Mouse (Mus musculus) T-cell, adult 2 months (primary cell): ENCODE results near the gene A3galt2.

ENCODE experiments used
- DNase-seq: peaks from one replicate; pipeline ENCODE4 v3.0.0; 2022; ENCODE audit warnings: low spot score

The A3galt2 gene

DNA sequence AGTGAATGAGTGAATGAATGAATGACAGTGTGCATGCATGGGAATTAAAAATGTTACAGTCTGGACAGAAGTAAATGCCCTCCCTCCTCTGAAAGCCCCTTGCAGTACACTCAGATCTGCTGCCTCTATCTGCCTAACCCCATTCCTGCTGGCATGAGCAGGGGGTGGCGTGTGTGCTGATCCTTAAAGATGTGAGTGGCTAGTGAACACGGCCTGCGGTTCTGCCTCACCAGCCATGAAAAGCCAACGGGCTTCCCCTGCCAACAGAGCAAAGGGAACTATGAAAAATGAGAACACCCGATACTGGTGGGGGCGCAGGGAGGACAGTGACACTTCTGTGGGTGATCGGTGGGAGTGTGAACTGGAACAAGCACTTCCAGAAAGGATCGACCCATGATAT is 41.6 kb downstream of the A3galt2 start:
- DNase-seq, result no peak

DNA sequence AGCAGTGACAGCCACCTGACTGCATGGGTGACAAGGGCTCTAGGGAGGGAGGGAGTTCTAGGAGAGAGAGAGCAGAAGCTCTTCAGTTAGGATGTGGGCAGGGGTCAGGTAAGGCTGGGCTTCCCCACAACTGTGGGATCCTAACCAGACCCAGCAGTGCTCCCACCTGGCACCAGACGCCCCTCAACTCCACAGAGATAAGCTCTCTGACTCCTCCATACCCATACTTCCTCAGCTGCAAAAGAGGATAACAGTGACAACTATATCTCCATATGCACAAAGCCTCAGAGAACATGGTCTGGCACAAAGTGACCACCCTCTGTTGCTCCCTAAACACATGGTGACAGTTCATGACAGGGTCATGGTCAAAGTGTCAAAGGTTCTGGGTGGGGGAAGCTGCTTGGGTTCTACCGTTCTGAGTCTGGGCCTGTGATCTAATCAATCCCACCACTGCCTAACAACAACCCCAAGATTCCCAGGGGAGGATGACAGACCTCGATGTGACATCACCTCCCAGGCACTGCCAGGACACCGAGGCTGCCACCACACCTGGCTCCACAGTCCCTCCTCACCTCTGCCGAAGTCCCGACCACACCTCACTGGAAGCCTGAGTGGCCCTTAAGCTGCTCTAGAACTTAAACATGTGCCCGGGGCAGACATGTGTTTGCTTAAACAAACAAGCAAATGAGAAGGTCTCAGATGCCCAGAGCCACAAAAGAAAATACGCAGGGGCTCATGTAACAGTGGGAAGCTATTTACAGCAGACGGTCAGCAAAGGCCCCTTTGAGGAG is 46.7 kb downstream of the A3galt2 start:
- no peak for DNase-seq

DNA sequence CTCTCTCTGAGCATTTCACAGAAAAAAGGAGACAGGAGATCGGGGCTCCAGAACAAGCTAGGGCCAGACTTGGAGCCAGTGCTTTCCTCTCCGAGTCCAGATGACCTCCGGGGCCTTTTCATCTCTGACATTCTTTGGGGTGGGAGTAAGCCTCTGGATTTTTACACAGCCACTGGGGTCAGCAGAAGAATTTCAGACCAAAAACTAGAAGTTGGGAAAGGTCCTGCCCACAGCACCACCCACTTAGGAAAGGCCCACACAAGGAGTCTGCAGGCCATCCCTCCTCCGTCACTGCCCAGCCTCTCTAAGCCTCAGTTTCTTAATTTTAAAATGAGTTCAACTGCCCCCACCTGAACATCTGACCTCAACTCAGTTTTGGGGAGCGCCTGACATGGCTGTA is 48.4 kb downstream of the A3galt2 start:
- no peak for DNase-seq

DNA sequence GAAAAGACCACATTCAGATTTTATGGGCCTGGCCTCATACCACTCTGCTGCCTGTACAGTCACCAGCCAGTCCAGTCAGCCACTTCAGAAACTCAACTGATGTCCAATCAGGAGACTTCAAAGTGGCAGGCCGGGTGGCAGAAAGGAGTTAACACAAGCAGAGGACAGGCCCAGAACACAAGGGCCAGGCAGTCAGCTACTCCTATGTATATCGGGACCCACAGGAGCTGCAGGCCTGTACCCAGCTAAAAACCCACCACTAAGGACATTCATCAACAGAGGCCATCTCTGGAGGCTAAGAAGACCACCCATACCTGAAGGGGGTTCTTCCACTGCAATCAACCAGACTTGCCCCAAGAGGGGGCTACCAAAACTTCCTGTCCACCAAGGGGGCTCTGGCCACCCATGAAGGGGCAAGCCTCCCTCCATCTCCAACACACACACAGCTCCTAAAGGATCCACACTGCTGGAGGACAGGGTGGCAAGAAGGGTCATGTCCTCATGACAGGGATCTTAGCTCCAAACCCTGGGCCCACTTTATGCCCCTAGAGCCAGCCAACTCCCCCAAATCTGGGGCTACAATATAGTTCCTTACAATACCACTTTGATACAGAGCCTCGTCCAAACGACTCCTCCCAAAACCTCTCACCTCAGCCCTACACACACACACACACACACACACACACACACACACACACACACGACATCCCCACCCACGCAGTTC is 49.4 kb downstream of the A3galt2 start:
- DNase-seq, result no peak

DNA sequence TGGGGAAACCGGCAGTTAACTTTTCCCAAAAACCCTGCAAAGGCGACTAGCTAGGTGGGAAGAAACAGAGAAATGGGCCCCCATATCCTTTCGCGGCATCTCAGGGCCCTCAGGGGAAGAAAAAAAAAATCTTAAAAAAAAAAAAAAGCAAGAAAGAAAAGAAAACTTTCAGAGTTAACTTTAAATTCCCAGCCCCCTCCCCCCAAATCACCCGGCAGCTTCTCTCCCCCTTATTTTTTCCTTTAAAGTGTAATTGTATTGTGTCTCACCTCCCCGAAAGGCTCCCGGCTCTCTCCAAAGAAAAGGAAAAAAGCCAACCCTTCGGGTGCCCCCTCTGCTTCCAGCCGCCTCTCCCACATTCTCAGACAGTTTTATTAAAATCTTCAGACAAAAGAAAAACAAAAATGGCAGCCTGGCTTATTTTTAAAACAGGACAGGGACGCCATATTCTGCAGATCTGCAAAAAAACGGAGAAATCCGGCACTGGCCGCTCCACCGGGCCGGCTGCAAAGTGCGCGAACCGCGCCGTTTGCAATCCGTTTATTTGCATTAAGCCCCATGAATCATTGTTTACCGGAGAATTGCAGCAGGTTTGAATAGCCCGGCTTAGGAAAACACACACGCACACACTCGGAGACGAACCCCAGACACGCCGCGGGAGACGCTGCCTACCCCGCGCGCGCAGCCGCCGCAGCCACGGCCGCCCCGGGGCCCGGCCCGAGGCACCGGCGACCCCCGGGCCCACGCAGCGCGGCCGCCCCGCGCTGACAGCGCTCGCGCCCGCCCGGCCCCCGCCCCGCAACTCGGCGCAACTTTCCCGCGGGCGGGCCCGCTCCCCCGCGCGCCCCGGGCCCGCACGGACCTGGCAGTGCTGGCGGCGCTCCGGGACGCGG is 50.2 kb downstream of the A3galt2 start:
- DNase-seq, result peak; percentile 31

DNA sequence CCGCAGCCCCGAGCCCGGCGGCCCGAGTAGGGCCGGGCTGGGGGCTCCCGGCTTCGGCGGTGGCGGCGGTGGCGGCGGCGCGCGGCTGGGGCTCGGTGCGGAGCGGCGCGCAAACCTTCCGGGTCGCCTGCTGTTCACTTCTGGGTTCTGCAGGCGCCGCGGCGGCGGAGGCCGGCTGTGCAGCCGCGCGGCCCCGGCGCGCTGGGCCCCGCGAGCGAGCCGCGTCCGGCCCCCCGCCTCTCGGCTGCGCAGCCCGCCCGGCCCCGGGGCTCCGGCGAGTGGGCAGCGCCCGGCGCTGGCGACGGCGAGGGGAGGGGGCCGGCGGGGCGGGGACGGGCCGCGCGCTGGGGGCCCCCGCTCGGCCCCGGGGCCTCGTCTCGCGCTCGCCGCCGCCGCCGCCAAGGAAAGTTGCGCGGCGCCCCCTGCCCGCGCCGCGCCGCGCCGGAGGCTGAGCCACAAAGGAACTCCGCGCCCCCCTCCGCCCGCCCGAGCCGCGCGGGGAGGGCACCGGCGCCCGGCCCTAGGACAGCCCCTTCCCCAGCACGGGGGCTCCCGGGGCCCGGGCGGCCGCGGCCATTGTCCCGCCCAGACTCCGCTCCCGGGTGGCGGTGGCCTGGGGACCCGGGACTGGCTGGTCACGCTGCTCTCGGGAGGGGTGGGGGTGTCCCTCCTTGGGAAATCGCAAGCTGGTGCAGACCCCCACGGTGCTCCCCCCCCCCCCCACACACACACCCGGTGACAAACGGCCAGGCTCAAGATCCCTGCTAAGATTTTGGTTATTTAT is 51.1 kb downstream of the A3galt2 start, which contains the start of gene Zfp362:
Zfp362 (minus strand) TSS at position 3 of the 784 bp plus-strand sequence.
- DNase-seq, result peak; percentile 64

DNA sequence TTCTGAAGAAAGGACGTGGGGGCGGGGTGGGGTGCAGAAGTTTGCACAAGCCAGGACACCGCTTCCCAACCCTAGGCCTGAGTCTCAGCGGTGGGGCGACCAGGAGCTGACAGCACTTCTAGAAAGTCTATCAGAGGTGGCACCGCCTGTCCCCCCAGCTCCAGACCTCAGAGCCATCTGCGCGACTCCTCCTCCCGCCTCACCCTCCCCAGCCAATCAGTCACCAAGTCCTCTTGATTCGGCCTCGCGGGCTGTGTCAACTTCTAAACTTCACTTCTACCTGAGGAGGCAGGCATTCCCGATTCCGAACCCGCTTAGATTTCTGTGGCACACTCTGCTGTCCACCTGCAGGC is 51.6 kb downstream of the A3galt2 start:
- DNase-seq, result peak; percentile 24

DNA sequence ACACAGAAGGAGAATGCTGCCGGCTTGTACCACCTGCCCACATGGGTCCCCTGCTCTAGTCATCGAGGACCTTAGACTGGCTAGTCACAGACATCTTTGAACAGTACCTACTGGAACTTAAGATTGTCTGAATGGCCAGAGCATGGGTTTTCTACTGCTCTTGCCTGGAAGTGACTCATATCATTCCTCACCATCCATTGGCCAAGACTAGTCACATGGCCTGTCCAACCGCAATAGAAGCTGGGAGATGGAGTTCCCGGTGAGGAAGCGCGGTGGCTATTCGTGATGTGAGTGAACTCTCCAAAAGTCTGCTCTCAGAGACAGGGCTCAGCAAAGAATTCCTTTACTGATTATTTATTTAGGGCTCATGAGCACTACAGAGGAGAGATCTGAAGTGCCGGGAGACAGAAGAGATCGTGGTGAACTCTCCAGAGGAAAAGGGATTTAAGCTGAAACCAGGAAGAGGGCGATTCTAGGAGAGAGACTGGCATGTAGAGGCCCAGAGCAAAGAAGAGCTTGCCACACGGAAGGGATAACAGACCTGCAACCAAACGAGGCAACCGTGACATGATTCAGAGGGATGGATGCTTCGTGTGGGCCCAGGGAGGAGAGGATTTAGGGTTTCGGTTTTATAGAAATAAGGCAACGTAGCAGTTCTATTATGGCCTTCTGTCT is 56.4 kb downstream of the A3galt2 start:
- peak; percentile 67 for DNase-seq

DNA sequence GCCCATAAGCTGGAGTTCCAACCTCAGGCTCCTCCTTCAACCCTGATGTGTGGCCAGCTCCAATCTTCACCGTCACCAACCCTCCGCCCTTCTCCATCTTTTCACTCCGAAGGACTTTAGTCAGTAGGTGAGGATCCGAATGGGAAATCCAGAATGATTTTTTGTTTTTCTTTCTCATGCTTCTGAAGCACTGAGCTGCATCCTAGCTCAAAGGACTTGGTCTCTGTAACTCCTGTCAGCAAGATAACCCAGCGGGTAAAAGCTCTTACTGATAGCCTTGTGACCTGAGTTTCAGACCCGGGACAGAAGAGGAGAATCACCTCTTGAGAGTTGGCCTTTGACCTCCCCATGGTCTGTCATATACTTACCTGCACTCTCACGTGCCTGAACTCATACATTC is 61.8 kb downstream of the A3galt2 start:
- no peak for DNase-seq
